Mouse (Mus musculus): ENCODE measurements around the gene Ccdc85c. TPM values are rescaled to one million over a fixed set of nuclear protein-coding genes. Genes with fewer than 3 reads are reported as not detected.

Gene Ccdc85c
- total and polyA plus RNA-seq, 3 experiments, result 27.1 to 43.9 (median 39.2) TPM

DNA sequence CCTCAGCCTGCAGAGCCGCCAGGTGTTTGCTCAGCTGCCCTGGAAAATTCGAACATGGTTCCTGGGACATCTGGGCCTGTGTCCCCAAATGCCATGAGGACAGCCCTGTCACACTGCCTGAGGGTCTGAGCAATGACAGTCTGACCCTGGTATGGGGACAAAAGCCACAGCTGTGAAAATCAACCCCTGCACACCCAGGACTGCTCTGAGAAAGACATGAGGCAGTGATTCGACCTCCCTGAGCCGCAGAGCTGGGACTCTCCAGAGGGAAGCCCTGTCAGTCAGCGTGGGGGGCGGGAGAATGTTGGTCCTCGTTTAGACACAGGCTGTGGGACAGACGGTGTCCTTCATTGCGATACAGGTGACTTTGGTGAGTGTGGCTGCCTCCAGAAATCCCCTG, 29.6 kb downstream of the Ccdc85c start:
- 45% methylated on average over 9 of the region's 9 CpGs for WGBS

DNA sequence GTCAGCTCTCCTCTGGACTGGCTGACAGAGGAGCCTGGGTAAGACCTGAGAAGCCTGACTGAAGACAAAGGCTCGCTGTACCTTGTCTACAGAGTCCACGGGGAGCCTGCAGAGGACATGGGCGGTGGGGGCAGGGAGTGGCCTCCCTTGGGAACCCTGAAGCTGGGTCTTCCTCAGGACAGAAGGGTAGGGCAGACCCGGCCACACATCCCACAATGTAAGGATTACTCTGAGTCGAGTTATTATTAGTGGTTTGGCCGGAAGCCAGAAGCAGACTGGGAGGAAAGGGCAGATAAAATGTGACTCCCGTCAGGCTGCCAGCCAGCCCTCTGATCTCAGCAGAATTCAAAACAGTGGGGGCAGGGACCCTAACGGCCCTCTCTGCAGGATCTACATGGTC, 30.4 kb downstream of the Ccdc85c start:
- 2% methylated on average over 8 of the region's 8 CpGs for WGBS
- peaks cover 19% of the 10 kb centered on the region for H3K4me1 ChIP-seq (ENCODE audit: control insufficient read depth, insufficient read depth, low read length)
- H3K9ac ChIP-seq (ENCODE audit: low read depth, low read length), result peak overlapping the region; percentile 47
- no peak overlapping the region for H3K4me3 ChIP-seq
- peak; percentile 69 to 83 for DNase-seq
- no peaks in the 10 kb centered on the region for H3K36me3 ChIP-seq (ENCODE audit: control insufficient read depth, insufficient read depth, low read length)
- TF ChIP-seq EP300 (IDR thresholded peaks at IDR 0.05; ENCODE audit: insufficient read depth, low read depth, low read length) (0 out of 2 replicates have a peak, but pooled peaks have one; percentile 30), POLR2A (IDR thresholded peaks at IDR 0.05; ENCODE audit: insufficient read depth, low read depth, low read length) (no peak), CTCF (IDR thresholded peaks at IDR 0.05) (no peak)
- 0 out of 2 replicates have a peak, but pooled peaks cover 2% of the 10 kb centered on the region for H3K79me2 ChIP-seq (replicated peaks; ENCODE audit: control insufficient read depth, insufficient read depth, low read length)
- peak overlapping the region; percentile 84 for H3K27ac ChIP-seq
- intact Hi-C loops (cut with DNase I), result no loop called here
- H3K27me3 ChIP-seq (ENCODE audit: control insufficient read depth, insufficient read depth, low read length), result no peaks in the 10 kb centered on the region

More for the DNA sequence above, 29.6 kb downstream of the Ccdc85c start:
- 0 out of 2 replicates have a peak, but pooled peaks cover 2% of the 10 kb centered on the region for H3K79me2 ChIP-seq (replicated peaks; ENCODE audit: control insufficient read depth, insufficient read depth, low read length)
- H3K4me3 ChIP-seq, result no peak overlapping the region
- no peaks in the 10 kb centered on the region for H3K36me3 ChIP-seq (ENCODE audit: control insufficient read depth, insufficient read depth, low read length)
- TF ChIP-seq CTCF (IDR thresholded peaks at IDR 0.05) (no peak), EP300 (IDR thresholded peaks at IDR 0.05; ENCODE audit: insufficient read depth, low read depth, low read length) (no peak), POLR2A (IDR thresholded peaks at IDR 0.05; ENCODE audit: insufficient read depth, low read depth, low read length) (no peak)
- no peaks in the 10 kb centered on the region for H3K27me3 ChIP-seq (ENCODE audit: control insufficient read depth, insufficient read depth, low read length)
- intact Hi-C loops (cut with DNase I), result no loop called here
- no peak overlapping the region for H3K9ac ChIP-seq (ENCODE audit: low read depth, low read length)
- peaks cover 21% of the 10 kb centered on the region for H3K4me1 ChIP-seq (ENCODE audit: control insufficient read depth, insufficient read depth, low read length)
- H3K27ac ChIP-seq, result peak overlapping the region; percentile 84
- no peak for DNase-seq

DNA sequence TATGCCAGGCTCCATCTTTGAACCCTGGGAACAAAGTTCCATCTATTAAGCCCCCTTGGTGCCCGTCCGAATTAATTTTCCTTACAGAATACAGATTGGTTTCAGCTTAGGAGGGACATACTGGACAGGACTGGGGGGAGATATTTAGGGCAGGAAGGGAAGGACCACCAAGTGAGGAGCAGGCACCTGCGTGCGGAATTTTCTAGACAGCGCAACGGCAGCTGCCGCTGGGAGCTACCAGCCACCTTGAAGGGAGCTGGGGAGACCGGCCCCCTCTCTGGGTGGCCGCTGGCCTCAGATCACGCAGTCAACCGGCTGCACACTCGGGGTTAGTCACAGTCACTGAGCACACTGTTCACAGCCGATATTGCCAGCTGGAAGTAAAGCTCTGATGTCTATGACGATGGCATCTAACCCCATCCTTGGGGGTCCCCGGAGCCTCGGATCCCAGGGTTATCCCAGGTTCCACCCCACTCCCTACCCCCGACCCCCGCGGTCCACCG, 32.9 kb downstream of the Ccdc85c start:
- Histone ChIP-seq H3K9ac (ENCODE audit: low read depth, low read length) (no peak overlapping the region), H3K79me2 (replicated peaks; ENCODE audit: control insufficient read depth, insufficient read depth, low read length) (0 out of 2 replicates have a peak, but pooled peaks cover 2% of the 10 kb centered on the region), H3K36me3 (ENCODE audit: control insufficient read depth, insufficient read depth, low read length) (no peaks in the 10 kb centered on the region), H3K27me3 (ENCODE audit: control insufficient read depth, insufficient read depth, low read length) (no peaks in the 10 kb centered on the region), H3K27ac (no peak overlapping the region), H3K4me1 (ENCODE audit: control insufficient read depth, insufficient read depth, low read length) (peaks cover 29% of the 10 kb centered on the region), H3K4me3 (no peak overlapping the region)
- TF ChIP-seq POLR2A (IDR thresholded peaks at IDR 0.05; ENCODE audit: insufficient read depth, low read depth, low read length), result no peak
- no peak for TF ChIP-seq CTCF (IDR thresholded peaks at IDR 0.05)
- no peak for TF ChIP-seq EP300 (IDR thresholded peaks at IDR 0.05; ENCODE audit: insufficient read depth, low read depth, low read length)
- intact Hi-C loops (cut with DNase I), result no loop called here
- WGBS, result 95% methylated on average over 20 of the region's 20 CpGs
- no peak for DNase-seq

DNA sequence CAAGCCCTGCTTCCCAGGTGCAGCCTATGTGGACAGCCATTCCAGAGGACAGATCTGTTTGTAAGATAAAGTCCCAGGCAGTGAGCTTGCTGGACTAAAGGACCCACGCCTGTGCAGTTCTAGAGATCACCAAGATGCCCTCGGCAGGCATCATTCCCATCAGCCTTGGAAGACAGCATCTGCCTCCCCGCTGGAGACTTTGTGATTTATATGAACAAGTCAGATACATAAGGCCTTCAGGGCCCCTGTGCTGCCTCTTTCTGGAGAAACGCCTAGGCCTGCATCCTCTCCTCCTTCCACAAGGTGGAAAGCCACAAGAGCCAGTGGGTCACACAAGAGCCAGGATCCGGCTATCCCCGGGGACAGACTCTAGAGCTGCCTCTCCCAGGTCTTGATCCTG, 33.6 kb downstream of the Ccdc85c start:
- peaks cover 35% of the 10 kb centered on the region for H3K4me1 ChIP-seq (ENCODE audit: control insufficient read depth, insufficient read depth, low read length)
- no peak overlapping the region for H3K9ac ChIP-seq (ENCODE audit: low read depth, low read length)
- intact Hi-C loops (cut with DNase I), result no loop called here
- H3K27me3 ChIP-seq (ENCODE audit: control insufficient read depth, insufficient read depth, low read length), result no peaks in the 10 kb centered on the region
- H3K36me3 ChIP-seq (ENCODE audit: control insufficient read depth, insufficient read depth, low read length), result no peaks in the 10 kb centered on the region
- H3K4me3 ChIP-seq, result no peak overlapping the region
- 0 out of 2 replicates have a peak, but pooled peaks cover 2% of the 10 kb centered on the region for H3K79me2 ChIP-seq (replicated peaks; ENCODE audit: control insufficient read depth, insufficient read depth, low read length)
- 85% methylated on average over 6 of the region's 6 CpGs for WGBS
- no peak for DNase-seq
- H3K27ac ChIP-seq, result no peak overlapping the region
- TF ChIP-seq CTCF (IDR thresholded peaks at IDR 0.05), result no peak
- no peak for TF ChIP-seq EP300 (IDR thresholded peaks at IDR 0.05; ENCODE audit: insufficient read depth, low read depth, low read length)
- TF ChIP-seq POLR2A (IDR thresholded peaks at IDR 0.05; ENCODE audit: insufficient read depth, low read depth, low read length), result no peak

DNA sequence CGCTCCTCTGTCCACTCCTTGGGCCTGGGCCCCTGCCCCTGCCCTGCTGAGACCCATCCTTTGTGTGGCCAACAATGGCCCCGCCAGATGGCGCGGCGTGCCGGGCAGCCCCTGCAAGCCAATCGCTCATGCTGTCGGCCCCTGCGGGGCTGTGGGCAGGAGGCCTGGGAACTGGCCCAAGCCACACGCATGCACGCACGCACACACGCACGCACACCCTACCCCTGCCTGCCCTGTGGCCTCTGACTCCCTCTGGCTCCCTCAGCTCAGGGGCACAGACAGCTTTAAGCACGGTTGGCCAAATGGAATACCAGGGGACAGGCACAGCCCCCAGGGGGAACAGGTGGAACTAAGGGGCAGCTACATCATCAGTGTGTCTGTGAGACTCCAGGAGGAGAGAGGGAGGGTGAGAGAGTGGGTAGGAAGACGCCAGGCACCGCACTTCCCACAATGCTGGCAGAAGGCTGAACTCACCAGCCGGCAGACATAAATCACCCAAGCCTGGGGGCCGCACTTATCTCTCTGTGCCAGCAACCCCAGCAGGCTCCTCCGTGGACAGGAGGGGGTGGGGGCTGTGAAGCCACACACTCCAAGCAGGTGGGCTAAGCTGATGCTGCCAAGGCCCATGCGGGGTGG, 34.2 kb downstream of the Ccdc85c start:
- intact Hi-C loops (cut with DNase I), result no loop called here
- Histone ChIP-seq H3K4me1 (ENCODE audit: control insufficient read depth, insufficient read depth, low read length) (peaks cover 38% of the 10 kb centered on the region), H3K9ac (ENCODE audit: low read depth, low read length) (no peak overlapping the region), H3K27ac (no peak overlapping the region), H3K4me3 (no peak overlapping the region), H3K36me3 (ENCODE audit: control insufficient read depth, insufficient read depth, low read length) (no peaks in the 10 kb centered on the region), H3K27me3 (ENCODE audit: control insufficient read depth, insufficient read depth, low read length) (no peaks in the 10 kb centered on the region), H3K79me2 (replicated peaks; ENCODE audit: control insufficient read depth, insufficient read depth, low read length) (0 out of 2 replicates have a peak, but pooled peaks cover 2% of the 10 kb centered on the region)
- TF ChIP-seq POLR2A (IDR thresholded peaks at IDR 0.05; ENCODE audit: insufficient read depth, low read depth, low read length) (no peak), EP300 (IDR thresholded peaks at IDR 0.05; ENCODE audit: insufficient read depth, low read depth, low read length) (no peak), CTCF (IDR thresholded peaks at IDR 0.05) (no peak)
- DNase-seq, result no peak
- WGBS, result 69% methylated on average over 21 of the region's 21 CpGs

DNA sequence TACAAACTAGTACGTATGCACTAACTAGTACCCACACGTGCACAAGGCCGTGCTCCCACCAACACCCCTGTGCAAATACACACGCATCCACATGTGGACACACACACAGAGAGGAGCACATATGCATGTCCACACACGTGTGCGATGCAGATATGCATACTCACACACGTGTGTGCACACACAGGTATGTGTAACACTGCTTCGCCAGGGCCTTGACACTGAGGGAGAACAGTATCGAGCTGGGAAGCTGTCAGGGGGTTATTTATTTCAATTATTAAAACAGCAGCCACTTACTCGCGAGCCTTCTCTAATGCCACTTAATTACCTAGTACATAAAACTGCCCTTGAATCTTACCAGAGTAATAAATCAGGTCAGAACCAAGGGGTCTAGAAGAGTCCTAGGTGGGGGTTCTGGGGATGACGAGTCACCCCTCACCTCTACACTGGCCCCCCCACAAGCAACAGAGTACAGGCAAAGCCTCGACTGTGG, 34.8 kb downstream of the Ccdc85c start:
- no peak for TF ChIP-seq POLR2A (IDR thresholded peaks at IDR 0.05; ENCODE audit: insufficient read depth, low read depth, low read length)
- TF ChIP-seq EP300 (IDR thresholded peaks at IDR 0.05; ENCODE audit: insufficient read depth, low read depth, low read length), result no peak
- no peak for TF ChIP-seq CTCF (IDR thresholded peaks at IDR 0.05)
- intact Hi-C loops (cut with DNase I), result no loop called here
- DNase-seq, result no peak
- H3K4me3 ChIP-seq, result no peak overlapping the region
- no peak overlapping the region for H3K9ac ChIP-seq (ENCODE audit: low read depth, low read length)
- no peaks in the 10 kb centered on the region for H3K27me3 ChIP-seq (ENCODE audit: control insufficient read depth, insufficient read depth, low read length)
- H3K79me2 ChIP-seq (replicated peaks; ENCODE audit: control insufficient read depth, insufficient read depth, low read length), result 0 out of 2 replicates have a peak, but pooled peaks cover 2% of the 10 kb centered on the region
- peaks cover 40% of the 10 kb centered on the region for H3K4me1 ChIP-seq (ENCODE audit: control insufficient read depth, insufficient read depth, low read length)
- H3K36me3 ChIP-seq (ENCODE audit: control insufficient read depth, insufficient read depth, low read length), result no peaks in the 10 kb centered on the region
- no peak overlapping the region for H3K27ac ChIP-seq
- WGBS, result 88% methylated on average over 13 of the region's 13 CpGs

Data from heart, adult 2 months (tissue).